Mouse (Mus musculus) C3H10T1/2 (cell line): Measurements from ENCODE around the gene Inpp5f. TPM values are rescaled to one million over a fixed set of nuclear protein-coding genes. Genes with fewer than 3 reads are reported as not detected.

ENCODE experiments used
- polyA plus RNA-seq, 2 experiments: library from polyadenylated mRNA; unstranded; fragments of >200 nt; fragmentation: generic; extraction: Trizol; gene quantifications; one replicate each; pipeline ENCODE4 v1.2.1; 2012; ENCODE audit warnings: missing spikeins in 2 of 2

The Inpp5f gene
- 1 to 10 TPM; 1.0 to 5.3 TPM for polyA plus RNA-seq

GRCm38 (mm10) chr7:128610897-128611798 is at the start of gene Inpp5f:
Gene Inpp5f, plus strand, starts transcription at chr7:128611328.

GRCm38 (mm10) chr7:128740334-128740733 is 129.2 kb downstream of the Inpp5f start, which contains the start of gene Mcmbp:
Gene Mcmbp, minus strand, starts transcription at chr7:128740495.

GRCm38 (mm10) chr7:128744684-128745485 is 133.8 kb downstream of the Inpp5f start, which contains the start of gene Sec23ip:
Gene Sec23ip, plus strand, starts transcription at chr7:128744943.

Other genes with a start within 250 kb of the Inpp5f start
- gene Rgs10, start 192.6 kb upstream of the Inpp5f start, polyA plus RNA-seq = 10 to 100 TPM; 21.1 to 38.4 TPM
- gene Tial1, start 149.6 kb upstream of the Inpp5f start, polyA plus RNA-seq = 10 to 100 TPM; 11.8 to 22.1 TPM
- gene Bag3, start 87.7 kb upstream of the Inpp5f start, polyA plus RNA-seq = 10 to 100 TPM; 41.2 to 73.9 TPM
- 10 to 100 TPM; 12.7 to 16.8 TPM for gene Mcmbp, start 129.2 kb downstream of the Inpp5f start, polyA plus RNA-seq
- 10 to 100 TPM in 1 of 2 experiments, 1 to 10 TPM in 1; 2.2 to 12.5 TPM for gene Sec23ip, start 133.6 kb downstream of the Inpp5f start, polyA plus RNA-seq